Mouse (Mus musculus) heart, embryonic 15.5 days (tissue): Measurements from ENCODE around the gene Rassf3. TPM values are rescaled to one million over a fixed set of nuclear protein-coding genes. Genes with fewer than 3 reads are reported as not detected.

Experiments used
- ATAC-seq: fragments of 200-750 bp; cut with Nextera tagmentation; replicated peaks from 2 replicates; pipeline ENCODE4 v1.8.0; 2017; ENCODE audit warnings: low read depth, moderate TSS enrichment; ENCODE audit not compliant: insufficient number of reproducible peaks, insufficient read depth, low FRiP score
- H3K27ac ChIP-seq: fragments of 300-500 bp; sonication (generic); 2 replicates; pipeline ENCODE4 v1.5.1; 2015; ENCODE audit warnings: mild to moderate bottlenecking, inconsistent platforms
- H3K27me3 ChIP-seq: fragments of 300-500 bp; sonication (generic); 2 replicates; pipeline ENCODE4 v1.6.1; 2015; ENCODE audit warnings: inconsistent platforms
- H3K36me3 ChIP-seq: fragments of 300-500 bp; sonication (generic); 2 replicates; pipeline ENCODE4 v1.6.1; 2015; ENCODE audit warnings: mild to moderate bottlenecking, inconsistent platforms
- H3K4me1 ChIP-seq: fragments of 300-500 bp; sonication (generic); replicated peaks from 2 replicates; pipeline ENCODE4 v1.6.1; 2015; ENCODE audit warnings: inconsistent platforms
- H3K4me2 ChIP-seq: fragments of 300-500 bp; sonication (generic); 2 replicates; pipeline ENCODE4 v1.6.1; 2015; ENCODE audit warnings: inconsistent platforms, mild to moderate bottlenecking, moderate library complexity
- H3K4me3 ChIP-seq: fragments of 300-500 bp; sonication (generic); 2 replicates; pipeline ENCODE4 v1.5.1; 2015; ENCODE audit warnings: mild to moderate bottlenecking, inconsistent platforms
- H3K9ac ChIP-seq: fragments of 300-500 bp; sonication (generic); 2 replicates; pipeline ENCODE4 v1.6.1; 2015; ENCODE audit warnings: mild to moderate bottlenecking, inconsistent platforms
- H3K9me3 ChIP-seq: fragments of 300-500 bp; sonication (generic); replicated peaks from 2 replicates; pipeline ENCODE4 v1.6.1; 2016; ENCODE audit warnings: inconsistent platforms
- WGBS: fragments of 180-500 bp; shearing (Covaris S2); methylation state at CpG from one replicate; pipeline ENCODE4 v1.1.7; 2015; ENCODE audit warnings: mixed read lengths; 5-methylcytosine and 5-hydroxymethylcytosine counted together
- polyA plus RNA-seq: library from polyadenylated mRNA; unstranded; fragments of >200 nt; fragmentation: Nextera tagmentation; extraction: Ambion mirVana; gene quantifications from 2 replicates; pipeline ENCODE4 v1.2.1, GENCODE M21; 2015

Rassf3 gene
- polyA plus RNA-seq, result 20.9 and 22.2 TPM in 2 replicates

DNA sequence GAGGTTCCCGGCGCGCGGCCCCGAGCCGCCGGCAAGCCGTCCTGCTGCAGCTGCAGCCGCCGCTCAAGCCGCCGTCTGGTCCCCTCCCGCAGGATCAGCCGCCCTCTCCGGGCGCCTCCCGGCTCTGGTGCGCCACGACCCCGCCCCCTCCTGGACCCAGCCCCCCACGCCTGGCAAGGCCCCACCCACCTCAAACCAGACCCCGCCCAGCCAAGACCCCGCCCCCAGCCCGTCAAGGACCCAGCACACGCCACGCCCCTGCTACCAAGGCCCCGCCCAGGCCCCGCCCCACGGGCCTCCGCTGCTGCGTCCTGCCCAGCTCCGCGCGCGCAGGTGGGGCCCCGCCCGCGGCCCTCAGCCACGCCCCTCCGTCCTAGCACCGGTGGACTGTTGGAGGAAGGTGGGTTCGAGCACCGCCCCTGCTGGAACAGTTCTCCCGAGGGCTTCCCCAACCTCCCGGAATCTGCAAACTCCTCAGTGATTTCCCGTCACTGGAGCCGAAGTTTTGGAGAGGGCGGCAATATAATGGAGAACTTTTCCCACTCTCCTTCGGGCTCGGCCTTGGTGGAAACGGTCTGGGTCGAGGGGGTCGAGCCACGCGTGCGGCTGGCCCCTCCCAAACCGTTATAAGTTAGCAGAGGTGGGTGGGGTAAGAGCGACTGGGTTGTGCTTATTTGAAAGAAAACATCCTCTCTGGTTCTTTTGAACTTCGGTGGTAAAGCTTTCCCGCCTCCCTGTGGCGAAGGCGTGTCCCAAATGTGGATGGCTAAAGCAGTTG is at the start of gene Rassf3:
Gene Rassf3 (minus strand): TSS at position 158 of the 778 bp plus-strand sequence.
- peaks cover 44% of the 10 kb centered on the region for H3K4me1 ChIP-seq
- H3K27ac ChIP-seq, result peak within 1 kb of the TSS; percentile 88
- no peaks in the 10 kb centered on the region for H3K27me3 ChIP-seq
- H3K9ac ChIP-seq, result peak within 1 kb of the TSS; percentile 97
- ATAC-seq, result peak; percentile 92
- H3K9me3 ChIP-seq, result no peaks in the 10 kb centered on the region
- H3K4me3 ChIP-seq, result peak within 1 kb of the TSS; percentile 83
- no peaks in the 10 kb centered on the region for H3K36me3 ChIP-seq
- WGBS, result 1% methylated on average over 62 of the region's 62 CpGs
- H3K4me2 ChIP-seq, result peak within 1 kb of the TSS; percentile 74

DNA sequence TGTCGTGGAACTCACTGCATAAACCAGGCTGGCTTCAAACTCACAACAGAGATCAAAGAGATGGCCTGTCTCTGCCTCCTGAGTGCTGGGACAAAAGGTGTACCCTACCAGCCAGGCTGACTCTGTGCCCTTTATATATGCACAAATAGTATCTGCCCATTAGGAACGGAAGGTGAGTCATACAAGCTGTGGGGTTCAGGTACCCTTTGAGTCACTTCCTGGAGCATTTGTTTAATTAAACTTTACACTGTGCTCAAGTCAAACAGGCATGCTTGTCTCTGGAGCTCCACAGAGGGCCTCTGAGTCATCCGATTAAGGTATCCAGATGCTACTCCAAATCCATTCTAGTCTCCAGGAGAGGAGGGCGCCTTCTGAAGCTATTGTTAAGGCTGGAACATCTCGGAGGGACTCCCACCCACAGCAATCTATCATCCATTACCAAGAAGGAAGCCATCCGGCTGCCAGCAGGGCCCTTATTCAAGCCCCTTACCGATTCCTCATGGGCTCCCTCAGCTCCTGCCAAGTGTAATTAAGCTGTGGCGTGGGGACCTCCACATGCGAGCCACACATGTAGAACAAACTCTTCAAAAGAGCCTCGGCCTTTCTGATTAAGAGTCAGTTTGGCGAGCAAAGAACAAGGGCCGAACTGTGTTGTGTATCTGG is 44.9 kb upstream of the Rassf3 start:
- Histone ChIP-seq H3K4me3 (no peak overlapping the region), H3K36me3 (no peaks in the 10 kb centered on the region), H3K9ac (no peak overlapping the region), H3K27me3 (no peaks in the 10 kb centered on the region), H3K4me1 (no peaks in the 10 kb centered on the region), H3K27ac (no peak overlapping the region), H3K4me2 (no peak overlapping the region), H3K9me3 (no peaks in the 10 kb centered on the region)
- 38% methylated on average over 12 of the region's 12 CpGs for WGBS
- ATAC-seq, result no peak

DNA sequence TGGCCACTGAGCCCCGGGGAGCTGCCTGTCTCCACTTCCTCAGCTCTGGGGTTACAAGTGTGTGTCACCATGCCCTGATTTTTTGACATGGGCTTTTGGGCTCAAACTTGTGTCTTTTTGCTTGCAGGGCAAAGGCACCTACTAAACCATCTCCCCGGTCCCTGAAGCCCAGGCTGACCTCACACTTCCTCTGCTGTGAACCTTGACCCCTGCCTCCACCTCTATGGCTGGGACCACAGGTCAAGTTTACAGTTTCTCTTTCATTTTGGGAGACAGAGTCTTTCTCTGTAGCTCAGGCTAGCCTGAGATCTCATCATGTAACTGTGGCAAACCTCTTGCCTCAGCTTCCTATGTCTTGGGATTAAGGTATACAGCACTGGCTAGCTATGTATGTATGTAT is 43.6 kb upstream of the Rassf3 start:
- H3K27ac ChIP-seq, result no peak overlapping the region
- H3K9me3 ChIP-seq, result no peaks in the 10 kb centered on the region
- 63% methylated on average over 2 of the region's 2 CpGs for WGBS
- no peaks in the 10 kb centered on the region for H3K4me1 ChIP-seq
- ATAC-seq, result no peak
- H3K36me3 ChIP-seq, result no peaks in the 10 kb centered on the region
- H3K9ac ChIP-seq, result no peak overlapping the region
- no peaks in the 10 kb centered on the region for H3K27me3 ChIP-seq
- no peak overlapping the region for H3K4me2 ChIP-seq
- H3K4me3 ChIP-seq, result no peak overlapping the region

DNA sequence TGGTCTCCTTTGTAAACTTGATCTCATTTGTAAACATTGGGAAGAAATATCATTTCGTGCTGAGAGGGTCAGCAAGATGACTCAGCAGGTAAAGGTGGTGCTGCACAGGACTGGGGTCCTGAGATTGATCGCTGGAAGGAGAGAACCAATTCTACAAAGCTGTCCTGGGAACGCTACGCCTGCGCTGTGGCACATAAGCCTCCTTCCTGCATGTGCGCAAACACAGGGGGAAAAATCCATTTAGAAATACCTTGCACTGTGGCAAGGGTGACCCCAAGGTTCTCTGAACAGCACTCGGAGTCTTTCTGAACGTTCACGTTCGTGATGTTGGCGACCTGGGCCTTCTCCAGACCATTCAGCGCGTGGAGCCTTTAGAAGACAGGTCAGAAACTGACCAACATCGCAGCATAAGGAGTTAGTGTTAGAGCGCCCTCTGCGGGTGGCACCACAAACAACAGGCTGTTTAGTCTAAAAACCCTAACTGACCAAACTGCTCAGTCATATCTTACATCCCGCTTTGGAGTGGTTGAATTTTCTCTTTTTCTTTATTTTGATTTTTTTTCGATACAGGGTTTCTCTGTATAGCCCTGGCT is 40.0 kb upstream of the Rassf3 start:
- Histone ChIP-seq H3K9ac (no peak overlapping the region), H3K4me2 (no peak overlapping the region), H3K4me1 (no peaks in the 10 kb centered on the region), H3K27ac (no peak overlapping the region), H3K9me3 (no peaks in the 10 kb centered on the region), H3K36me3 (no peaks in the 10 kb centered on the region), H3K4me3 (no peak overlapping the region), H3K27me3 (no peaks in the 10 kb centered on the region)
- ATAC-seq, result 0 out of 2 replicates have a peak, but pooled peaks have one; percentile 50
- 30% methylated on average over 18 of the region's 18 CpGs for WGBS

DNA sequence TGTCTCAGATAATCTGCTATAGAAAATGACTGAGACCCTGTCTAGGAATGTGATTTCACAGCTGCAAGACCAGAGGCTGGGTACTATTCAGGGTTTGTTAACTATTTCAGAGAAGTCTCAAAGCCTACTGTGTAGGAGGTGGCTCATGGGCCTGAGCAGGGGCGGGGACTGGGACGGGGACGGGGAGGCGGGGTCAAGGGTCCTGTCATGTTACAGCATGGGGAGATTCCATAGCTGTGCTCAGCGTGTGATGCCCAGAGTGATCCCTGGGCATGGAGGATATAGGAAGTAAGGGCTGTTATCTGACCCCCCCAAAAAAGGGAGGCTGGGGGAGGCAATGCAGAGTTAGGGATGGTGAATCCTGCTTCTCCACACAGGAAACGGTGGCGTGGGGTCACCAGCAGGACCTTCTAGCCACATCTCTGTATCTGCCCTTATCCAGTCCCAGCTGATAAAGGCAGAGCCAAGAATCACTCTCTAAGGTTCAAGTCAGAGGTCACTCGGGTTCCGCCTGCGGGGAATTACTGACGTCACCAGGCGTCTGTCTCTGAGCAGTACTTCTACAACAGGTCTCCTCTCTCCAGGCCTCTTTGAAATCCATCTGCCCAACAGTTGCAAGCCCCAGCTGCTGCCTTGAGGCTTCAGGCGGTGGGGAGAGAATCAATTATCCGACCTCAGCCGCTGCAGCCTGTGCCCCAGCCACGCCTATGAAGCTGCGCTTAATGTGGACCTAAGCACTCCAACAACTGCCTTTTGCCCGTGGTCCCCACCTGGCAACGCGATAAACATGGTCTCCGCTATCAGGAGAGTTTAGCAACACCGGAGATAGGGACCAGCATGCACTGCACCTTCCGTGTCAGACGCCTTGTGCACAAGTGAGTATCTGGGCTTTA is 33.9 kb upstream of the Rassf3 start:
- WGBS, result 11% methylated on average over 24 of the region's 24 CpGs

DNA sequence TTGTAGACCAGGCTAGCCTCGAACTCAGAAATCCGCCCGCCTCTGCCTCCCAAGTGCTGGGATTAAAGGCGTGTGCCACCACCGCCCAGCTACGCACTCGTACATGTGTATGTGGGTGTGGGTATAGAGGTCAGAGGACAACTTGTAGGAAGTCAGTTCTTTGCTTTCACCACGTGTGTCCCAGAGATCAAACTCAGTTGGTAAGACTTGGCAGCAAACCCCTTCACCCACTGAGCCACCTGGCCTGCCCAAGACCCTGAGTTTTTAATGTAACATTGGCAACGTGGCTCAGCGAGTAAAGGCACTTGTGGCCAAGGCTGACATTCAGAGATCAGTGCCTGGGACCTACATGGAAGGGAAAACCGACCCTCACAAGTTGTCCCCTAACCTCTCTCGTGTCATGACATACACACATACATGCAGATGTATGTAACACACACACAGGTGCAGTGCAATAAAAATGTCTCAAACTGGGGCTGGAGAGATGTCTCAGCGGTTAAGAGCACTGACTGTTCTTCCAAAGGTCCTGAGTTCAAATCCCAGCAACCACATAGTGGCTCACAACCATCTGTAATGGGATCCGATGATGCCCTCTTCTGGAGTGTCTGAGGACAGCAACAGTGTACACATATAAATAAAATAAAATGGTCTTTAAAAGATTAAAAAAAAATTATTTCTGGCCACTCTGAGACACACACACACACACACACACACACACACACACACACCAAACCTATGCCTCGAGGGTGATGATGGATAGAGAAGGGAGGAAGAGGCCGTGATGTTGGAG is 31.8 kb upstream of the Rassf3 start:
- Histone ChIP-seq H3K4me2 (no peak overlapping the region), H3K9me3 (no peaks in the 10 kb centered on the region), H3K36me3 (no peaks in the 10 kb centered on the region), H3K27me3 (no peaks in the 10 kb centered on the region), H3K4me3 (no peak overlapping the region), H3K9ac (no peak overlapping the region), H3K27ac (no peak overlapping the region), H3K4me1 (peaks cover 29% of the 10 kb centered on the region)
- ATAC-seq, result no peak
- WGBS, result 87% methylated on average over 16 of the region's 16 CpGs

More for the DNA sequence above, 33.9 kb upstream of the Rassf3 start:
- Histone ChIP-seq H3K4me3 (peak overlapping the region; percentile 8; the same call in 1 of the 2 replicates), H3K27me3 (no peaks in the 10 kb centered on the region), H3K36me3 (no peaks in the 10 kb centered on the region), H3K27ac (peak overlapping the region; percentile 16; the same call in 1 of the 2 replicates), H3K4me1 (peaks cover 27% of the 10 kb centered on the region), H3K4me2 (peak overlapping the region; percentile 52), H3K9ac (no peak overlapping the region), H3K9me3 (no peaks in the 10 kb centered on the region)
- peak; percentile 32; the same call in 1 of the 2 replicates for ATAC-seq

DNA sequence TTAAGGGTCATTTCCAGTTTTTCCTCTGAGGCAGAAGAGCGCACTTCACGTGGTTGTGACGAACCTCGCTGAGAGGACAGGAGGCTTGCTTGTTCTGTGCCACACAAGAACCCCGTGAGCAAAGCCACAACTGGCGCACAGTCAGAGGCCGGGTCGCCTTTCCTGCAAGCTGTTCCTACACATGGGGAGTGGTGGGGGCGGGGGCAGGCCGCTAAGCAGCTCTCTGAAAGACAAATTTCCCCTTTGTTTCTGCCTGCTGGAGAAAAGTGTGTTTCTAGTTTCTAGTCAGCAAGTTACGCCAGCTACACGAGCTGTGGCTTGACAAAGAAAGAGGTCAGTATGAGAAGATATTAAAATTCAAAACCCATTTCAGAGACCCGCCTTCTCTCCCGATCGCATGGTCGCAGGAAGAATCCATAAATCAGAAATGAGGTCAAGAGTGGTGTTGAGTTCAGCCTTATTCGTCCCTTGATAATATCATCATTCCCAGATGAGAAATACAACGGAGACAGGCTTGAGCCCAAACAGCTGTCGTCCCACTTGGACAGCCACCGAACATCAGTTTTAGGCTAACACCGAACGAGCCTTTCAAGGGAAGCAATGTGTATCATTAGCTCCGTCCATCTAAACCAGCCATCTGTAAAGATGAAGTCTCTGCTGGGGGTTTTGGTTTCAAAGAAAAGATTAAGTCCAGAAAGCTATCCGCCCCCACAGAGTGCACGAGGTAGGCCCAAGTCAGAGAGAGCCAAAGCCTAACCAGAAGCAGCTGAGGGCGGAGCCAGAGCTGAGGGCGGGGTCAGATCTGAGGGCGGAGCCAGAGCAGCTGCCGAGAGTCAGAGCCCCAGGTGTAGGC is 30.8 kb upstream of the Rassf3 start:
- 52% methylated on average over 29 of the region's 29 CpGs for WGBS

DNA sequence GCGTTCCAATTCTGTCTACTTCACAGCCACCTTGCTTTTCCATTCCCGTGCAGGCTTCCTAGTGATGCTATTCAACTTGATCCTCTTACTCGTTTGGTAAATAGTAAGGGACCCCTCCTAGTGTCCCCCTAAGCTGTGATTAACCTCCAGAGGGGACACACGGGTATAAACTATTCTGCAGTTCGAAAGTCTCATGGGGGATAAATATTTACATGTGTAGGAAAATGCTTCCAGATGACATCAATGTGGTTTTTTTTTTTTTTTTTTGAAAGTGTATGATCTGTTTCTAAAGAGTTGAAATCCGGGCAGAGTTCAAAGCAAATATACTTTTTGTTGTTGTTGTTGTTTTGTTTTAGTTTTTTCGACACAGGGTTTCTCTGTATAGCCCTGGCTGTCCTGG is 29.8 kb upstream of the Rassf3 start:
- no peak overlapping the region for H3K9ac ChIP-seq
- no peaks in the 10 kb centered on the region for H3K9me3 ChIP-seq
- H3K27ac ChIP-seq, result peak overlapping the region; percentile 72
- 70% methylated on average over 7 of the region's 7 CpGs for WGBS
- peak overlapping the region; percentile 75 for H3K4me2 ChIP-seq
- H3K36me3 ChIP-seq, result no peaks in the 10 kb centered on the region
- H3K4me3 ChIP-seq, result peak overlapping the region; percentile 53
- H3K4me1 ChIP-seq, result peaks cover 29% of the 10 kb centered on the region
- no peaks in the 10 kb centered on the region for H3K27me3 ChIP-seq
- no peak for ATAC-seq

More for the DNA sequence above, 30.8 kb upstream of the Rassf3 start:
- no peak overlapping the region for H3K9ac ChIP-seq
- no peak overlapping the region for H3K4me3 ChIP-seq
- no peaks in the 10 kb centered on the region for H3K9me3 ChIP-seq
- peaks cover 29% of the 10 kb centered on the region for H3K4me1 ChIP-seq
- H3K27me3 ChIP-seq, result no peaks in the 10 kb centered on the region
- peak overlapping the region; percentile 49 for H3K27ac ChIP-seq
- H3K36me3 ChIP-seq, result no peaks in the 10 kb centered on the region
- peak overlapping the region; percentile 1; the same call in 1 of the 2 replicates for H3K4me2 ChIP-seq
- no peak for ATAC-seq

DNA sequence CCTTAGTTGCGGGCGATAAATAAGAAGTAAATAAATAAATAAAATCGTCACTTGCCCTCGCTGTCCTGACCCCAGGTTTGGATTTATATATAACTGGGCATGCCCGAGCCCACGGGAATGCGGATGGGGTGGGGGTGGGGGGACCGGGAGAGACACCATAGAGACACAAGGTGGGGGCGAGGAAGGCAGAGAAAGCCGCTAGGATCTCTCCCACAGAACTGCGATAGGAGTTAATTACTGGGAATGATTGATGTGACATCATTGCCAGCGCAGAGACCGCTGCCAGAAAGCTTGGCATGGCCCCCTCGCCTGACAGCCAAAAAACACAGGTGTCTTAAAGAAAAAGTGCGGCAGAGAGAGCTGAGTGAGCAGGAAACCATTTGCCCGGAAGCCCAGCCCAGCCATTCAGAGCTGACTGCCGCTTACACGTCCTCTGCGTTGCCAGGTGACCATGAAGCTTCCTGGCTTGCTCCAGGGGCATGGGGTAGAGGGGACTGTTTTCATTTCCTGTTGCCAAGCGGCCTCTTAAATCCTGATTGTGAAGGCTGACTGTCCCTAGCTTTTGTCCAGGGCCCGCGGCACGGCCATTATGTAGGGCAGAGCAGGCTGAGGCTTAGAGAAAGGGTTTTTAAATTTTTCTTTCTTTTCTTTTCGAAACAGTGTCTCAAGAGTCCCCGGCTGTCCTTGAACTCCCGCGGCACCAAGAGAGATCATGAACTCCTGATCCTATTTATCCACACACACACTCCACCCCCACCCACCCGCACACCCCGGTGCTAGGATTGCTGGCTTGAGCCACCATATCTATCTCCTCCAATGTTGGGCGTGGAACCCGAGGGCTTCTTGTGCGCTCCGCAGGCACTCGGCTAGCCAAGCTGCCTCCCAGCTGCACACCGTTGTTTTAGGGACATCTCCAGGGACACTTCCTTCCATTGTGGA is 29.1 kb upstream of the Rassf3 start:
- Histone ChIP-seq H3K9me3 (no peaks in the 10 kb centered on the region), H3K4me2 (peak overlapping the region; percentile 75), H3K27me3 (no peaks in the 10 kb centered on the region), H3K4me3 (peak overlapping the region; percentile 53), H3K4me1 (peaks cover 25% of the 10 kb centered on the region), H3K9ac (peak overlapping the region; percentile 54), H3K36me3 (no peaks in the 10 kb centered on the region), H3K27ac (peak overlapping the region; percentile 72)
- peak; percentile 84 for ATAC-seq
- WGBS, result 26% methylated on average over 35 of the region's 35 CpGs
